Mouse (Mus musculus) intestine, postnatal 0 days (tissue): ENCODE measurements around the gene Ctnnal1. TPM values are rescaled to one million over a fixed set of nuclear protein-coding genes. Genes with fewer than 3 reads are reported as not detected.
"Not testable (repeated sequence)": the region's sequence is repeated elsewhere in the genome, so short reads cannot be mapped to it uniquely, and the experiment has no call there.

Experiments
- ATAC-seq: fragments of 200-750 bp; cut with Nextera tagmentation; 2 replicates; pipeline ENCODE4 v1.8.0; 2017; ENCODE audit warnings: mild to moderate bottlenecking, moderate TSS enrichment, moderate library complexity
- H3K27ac ChIP-seq: fragments of 300-500 bp; sonication (generic); 2 replicates; pipeline ENCODE4 v1.5.1; 2014; ENCODE audit warnings: mild to moderate bottlenecking, low read depth, low read length, moderate library complexity
- H3K27me3 ChIP-seq: fragments of 300-500 bp; sonication (generic); replicated peaks from 2 replicates; pipeline ENCODE4 v1.6.1; 2014; ENCODE audit warnings: low read length, mixed read lengths; ENCODE audit not compliant: control insufficient read depth, insufficient read depth
- H3K36me3 ChIP-seq: fragments of 300-500 bp; sonication (generic); 2 replicates; pipeline ENCODE4 v1.6.1; 2014; ENCODE audit warnings: mild to moderate bottlenecking, moderate library complexity; ENCODE audit not compliant: control insufficient read depth, insufficient read depth
- H3K4me1 ChIP-seq: fragments of 300-500 bp; sonication (generic); replicated peaks from 2 replicates; pipeline ENCODE4 v1.6.1; 2014; ENCODE audit warnings: antibody characterized with exemption, low read length, mixed read lengths; ENCODE audit not compliant: control insufficient read depth, insufficient read depth
- H3K4me2 ChIP-seq: fragments of 300-500 bp; sonication (generic); replicated peaks from 2 replicates; pipeline ENCODE4 v1.6.1; 2014; ENCODE audit warnings: low read depth, mild to moderate bottlenecking, moderate library complexity
- H3K4me3 ChIP-seq: fragments of 300-500 bp; sonication (generic); 2 replicates; pipeline ENCODE4 v1.5.1; 2014; ENCODE audit warnings: low read depth, low read length
- H3K9ac ChIP-seq: fragments of 300-500 bp; sonication (generic); 2 replicates; pipeline ENCODE4 v1.6.1; 2014; ENCODE audit warnings: mild to moderate bottlenecking, low read depth, low read length
- H3K9me3 ChIP-seq: fragments of 300-500 bp; sonication (generic); 2 replicates; pipeline ENCODE4 v1.6.1; 2016; ENCODE audit warnings: mixed run types; ENCODE audit not compliant: control insufficient read depth
- CTCF ChIP-seq: sonication (generic); IDR thresholded peaks from 2 replicates; pipeline ENCODE4 v1.5.1; 2016; ENCODE audit warnings: low read depth, mild to moderate bottlenecking, control low read depth, antibody characterized with exemption, moderate library complexity
- WGBS: fragments of 180-500 bp; shearing (Covaris S2); extraction: QIAGEN DNeasy Blood & Tissue Kit; methylation state at CpG from one replicate; pipeline ENCODE4 v1.1.7; 2014; 5-methylcytosine and 5-hydroxymethylcytosine counted together
- polyA plus RNA-seq: library from polyadenylated mRNA; unstranded; fragments of >200 nt; fragmentation: Nextera tagmentation; extraction: Ambion mirVana; gene quantifications from 2 replicates; pipeline ENCODE4 v1.2.1, GENCODE M21; 2015

The Ctnnal1 gene
- polyA plus RNA-seq, 1 experiment from 2014 or later: 10.1 TPM

GRCm38 (mm10) chr4:56888483-56888882 is 23.5 kb upstream of the Ctnnal1 start:
- ATAC-seq: no peak
- 86% methylated on average over 5 of the region's 5 CpGs for WGBS

GRCm38 (mm10) chr4:56886286-56886979 is 21.4 kb upstream of the Ctnnal1 start:
- 46% methylated on average over 6 of the region's 6 CpGs for WGBS
- H3K36me3 ChIP-seq: peaks cover 47% of the 10 kb centered on the region

More at GRCm38 (mm10) chr4:56888483-56888882, 23.5 kb upstream of the Ctnnal1 start:
- H3K27me3 ChIP-seq: no peaks in the 10 kb centered on the region
- no peak overlapping the region for H3K27ac ChIP-seq
- H3K9me3 ChIP-seq: no peaks in the 10 kb centered on the region
- H3K9ac ChIP-seq: no peak overlapping the region
- H3K4me2 ChIP-seq: no peak overlapping the region
- H3K36me3 ChIP-seq: peaks cover 42% of the 10 kb centered on the region
- no peak overlapping the region for H3K4me3 ChIP-seq
- 0 out of 2 replicates have a peak, but pooled peaks cover 5% of the 10 kb centered on the region for H3K4me1 ChIP-seq
- TF ChIP-seq CTCF: no peak

DNA sequence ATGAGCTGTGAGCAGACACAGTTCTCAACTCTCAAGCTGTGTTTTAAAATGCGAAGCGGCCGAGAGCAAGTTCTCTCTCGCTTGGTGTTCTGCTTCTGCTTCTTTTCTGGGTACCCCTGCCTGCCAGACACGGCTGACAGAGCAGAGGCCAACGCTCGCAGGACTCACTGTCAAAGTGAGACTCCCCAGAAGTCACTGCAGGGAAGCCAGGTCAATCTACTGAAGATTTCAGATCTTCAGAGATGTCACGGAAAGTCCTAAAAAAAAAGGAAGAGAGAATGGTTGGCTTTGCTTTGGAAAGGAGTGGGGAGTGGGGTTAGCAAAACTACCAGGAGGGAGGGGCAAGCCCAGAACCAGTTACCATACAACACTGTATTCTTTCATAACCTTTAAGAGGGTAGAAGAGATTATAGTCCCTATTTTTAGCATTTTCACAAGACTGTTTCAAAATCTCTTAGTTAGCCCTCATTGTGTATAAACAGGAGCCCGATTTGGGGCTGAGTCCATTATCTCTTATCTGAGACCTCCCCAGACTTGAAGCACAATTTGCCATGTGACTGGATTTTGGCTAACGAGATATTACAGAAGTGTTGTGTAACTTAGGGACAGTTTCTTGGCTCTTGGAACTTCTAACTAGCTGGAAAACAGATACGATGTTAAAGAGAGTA is 15.2 kb upstream of the Ctnnal1 start:
- no peak overlapping the region for H3K4me2 ChIP-seq
- no peaks in the 10 kb centered on the region for H3K4me1 ChIP-seq
- no peak for ATAC-seq
- H3K9ac ChIP-seq: no peak overlapping the region
- peaks cover 44% of the 10 kb centered on the region for H3K36me3 ChIP-seq
- TF ChIP-seq CTCF: no peak
- H3K9me3 ChIP-seq: no peaks in the 10 kb centered on the region
- 73% methylated on average over 11 of the region's 11 CpGs for WGBS
- no peak overlapping the region for H3K4me3 ChIP-seq
- no peak overlapping the region for H3K27ac ChIP-seq
- H3K27me3 ChIP-seq: no peaks in the 10 kb centered on the region

More at GRCm38 (mm10) chr4:56886286-56886979, 21.4 kb upstream of the Ctnnal1 start:
- ATAC-seq: peak; percentile 92
- Histone ChIP-seq H3K9ac (no peak overlapping the region), H3K27ac (no peak overlapping the region), H3K4me1 (no peaks in the 10 kb centered on the region), H3K9me3 (no peaks in the 10 kb centered on the region), H3K4me2 (no peak overlapping the region), H3K4me3 (no peak overlapping the region), H3K27me3 (no peaks in the 10 kb centered on the region)
- TF ChIP-seq CTCF: peak; percentile 43

DNA sequence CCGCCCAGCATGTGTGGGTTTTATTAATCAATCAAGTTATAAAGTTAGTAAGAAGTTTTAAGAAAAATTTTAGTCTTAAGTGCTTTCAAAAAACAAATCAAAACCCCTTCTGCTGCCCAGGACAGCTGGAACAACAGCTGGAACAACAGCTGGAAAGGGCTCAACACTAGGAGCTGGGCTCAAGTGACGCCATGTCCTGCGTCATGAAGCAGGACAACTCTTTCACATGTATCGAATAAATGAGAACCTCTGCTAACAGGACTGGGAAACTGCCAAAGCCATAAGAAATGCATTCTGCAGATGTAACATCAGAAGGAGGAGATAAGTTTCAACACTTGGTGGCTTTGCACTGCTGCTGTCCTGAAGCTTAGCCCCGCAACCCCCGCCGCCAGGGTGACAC is 14.0 kb upstream of the Ctnnal1 start:
- H3K9ac ChIP-seq: no peak overlapping the region
- no peak for ATAC-seq
- H3K27me3 ChIP-seq: no peaks in the 10 kb centered on the region
- H3K27ac ChIP-seq: no peak overlapping the region
- 95% methylated on average over 7 of the region's 7 CpGs for WGBS
- H3K4me3 ChIP-seq: no peak overlapping the region
- no peaks in the 10 kb centered on the region for H3K4me1 ChIP-seq
- TF ChIP-seq CTCF: no peak
- H3K4me2 ChIP-seq: no peak overlapping the region
- H3K36me3 ChIP-seq: peaks cover 35% of the 10 kb centered on the region
- no peaks in the 10 kb centered on the region for H3K9me3 ChIP-seq

DNA sequence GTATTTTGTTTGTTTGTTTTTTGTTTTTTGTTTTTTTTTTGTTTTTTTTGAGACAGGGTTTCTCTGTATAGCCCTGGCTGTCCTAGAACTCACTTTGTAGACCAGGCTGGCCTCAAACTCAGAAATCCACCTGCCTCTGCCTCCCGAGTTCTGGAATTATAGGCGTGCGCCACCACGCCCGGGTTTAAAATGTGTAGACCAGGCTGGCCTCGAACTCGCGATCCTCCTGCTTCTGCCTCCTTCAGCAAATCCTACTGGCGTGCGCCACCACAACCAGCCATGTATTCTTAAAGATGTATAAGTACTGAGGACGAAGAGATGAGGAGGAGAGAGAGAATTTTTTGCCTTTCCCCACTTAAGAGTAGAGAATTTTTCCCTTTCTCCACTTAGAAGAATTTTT is 5.6 kb upstream of the Ctnnal1 start:
- not testable (repeated sequence) for ATAC-seq

DNA sequence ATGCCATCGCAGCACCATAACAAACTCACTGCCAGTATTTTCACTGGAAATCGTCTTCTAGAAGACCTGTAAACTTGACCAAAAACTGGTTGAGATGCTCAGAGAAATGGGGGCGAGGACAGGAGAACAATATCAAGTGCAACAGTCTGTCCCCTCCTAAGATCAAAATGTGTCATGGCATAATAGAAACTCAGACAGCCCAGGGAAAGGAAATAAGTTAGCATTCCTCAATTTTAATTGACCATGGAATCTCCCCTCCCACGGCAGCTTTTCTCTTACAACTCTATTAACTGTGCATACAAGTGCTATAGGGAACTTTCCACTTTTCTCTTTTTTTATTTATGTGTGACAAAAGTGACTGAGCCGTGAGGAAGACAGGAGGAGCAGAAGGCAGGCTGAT is 2.8 kb upstream of the Ctnnal1 start:
- no peak for ATAC-seq
- H3K9me3 ChIP-seq: no peaks in the 10 kb centered on the region
- no peak for TF ChIP-seq CTCF
- WGBS: 84% methylated on average over 5 of the region's 5 CpGs
- H3K27me3 ChIP-seq: no peaks in the 10 kb centered on the region
- no peak overlapping the region for H3K4me2 ChIP-seq
- no peaks in the 10 kb centered on the region for H3K36me3 ChIP-seq
- H3K27ac ChIP-seq: no peak overlapping the region
- H3K4me1 ChIP-seq: peaks cover 10% of the 10 kb centered on the region; the same call in 1 of the 2 replicates
- H3K4me3 ChIP-seq: no peak overlapping the region
- no peak overlapping the region for H3K9ac ChIP-seq

More for the DNA sequence above, 5.6 kb upstream of the Ctnnal1 start:
- H3K36me3 ChIP-seq, H3K27me3 ChIP-seq, H3K9me3 ChIP-seq, H3K4me1 ChIP-seq, H3K27ac ChIP-seq, H3K9ac ChIP-seq, H3K4me3 ChIP-seq, H3K4me2 ChIP-seq: not testable (repeated sequence)
- 97% methylated on average over 11 of the region's 11 CpGs for WGBS
